Mouse (Mus musculus) CH12.LX (cell line): ENCODE data around the gene Gpr75.

ENCODE experiments used
- CHD1 ChIP-seq: IDR thresholded peaks from 2 replicates; pipeline ENCODE4 v1.6.1; 2012; ENCODE audit warnings: low read depth, low read length, improper control_type of control experiment, inconsistent platforms
- CTCF ChIP-seq, 2 experiments: IDR thresholded peaks in 1 of 2; conservative IDR thresholded peaks in 1 of 2; 2 replicates each; pipeline ENCODE4 v1.5.1; 2011 to 2012; ENCODE audit warnings: low read depth in 2 of 2, low read length in 2 of 2, improper control_type of control experiment in 1 of 2, inconsistent platforms in 1 of 2, mild to moderate bottlenecking in 1 of 2, moderate library complexity in 1 of 2
- MEF2A ChIP-seq: IDR thresholded peaks from 2 replicates; pipeline ENCODE4 v1.6.1; 2014; ENCODE audit warnings: low read depth, mild to moderate bottlenecking, inconsistent platforms, low read length, improper control_type of control experiment, borderline replicate concordance
- POLR2A ChIP-seq: IDR thresholded peaks from 2 replicates; pipeline ENCODE4 v1.6.1; 2011; ENCODE audit warnings: low read depth, mild to moderate bottlenecking, improper control_type of control experiment, low read length
- USF1 ChIP-seq: IDR thresholded peaks from 2 replicates; pipeline ENCODE4 v1.6.1; 2014; ENCODE audit warnings: low read depth, mild to moderate bottlenecking, inconsistent platforms, low read length, improper control_type of control experiment
- ZNF384 ChIP-seq: IDR thresholded peaks from 2 replicates; pipeline ENCODE4 v1.6.1; 2012; ENCODE audit warnings: low read depth, low read length, improper control_type of control experiment, inconsistent platforms

GRCm38 (mm10) chr11:30838793-30839192 lies 46.4 kb upstream of the Gpr75 start:
- TF ChIP-seq CTCF (conservative IDR thresholded peaks at IDR 0.05 in 1 of 2, IDR thresholded peaks at IDR 0.05 in 1 of 2; ENCODE audit: low read depth in 2 of 2, low read length in 2 of 2), result no peak
- TF ChIP-seq USF1, result no peak
- no peak for TF ChIP-seq MEF2A
- TF ChIP-seq ZNF384, result no peak
- no peak for TF ChIP-seq POLR2A
- no peak for TF ChIP-seq CHD1
